29 mouse cellular contexts compared by ENCODE assay signal in the genomic region with DNA sequence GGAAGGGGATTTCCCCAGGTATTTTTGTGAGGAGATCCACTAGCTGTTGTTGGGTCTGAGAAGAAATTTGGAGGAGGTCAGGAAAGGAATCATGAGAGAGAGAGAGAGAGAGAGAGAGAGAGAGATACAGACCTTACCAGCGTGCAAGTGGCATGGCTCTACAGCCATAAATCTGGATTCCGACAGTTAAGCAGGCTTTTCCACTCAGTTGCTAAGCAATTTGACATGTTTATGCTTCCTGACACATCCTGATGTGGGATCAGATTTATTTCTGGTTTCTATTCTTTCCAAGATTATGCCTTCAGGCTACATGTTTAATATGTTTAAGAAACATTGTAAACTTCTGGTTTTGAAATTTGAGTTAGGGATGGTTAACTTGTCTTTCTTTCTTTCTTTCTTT. TPM values are rescaled to one million over a fixed set of nuclear protein-coding genes. Genes with fewer than 3 reads are reported as not detected.
DNase-seq lines count a peak whose midpoint lies in the region; ATAC-seq lines count a peak whose summit lies in the region.
"Had no signal": no experiment of that assay in that cellular context is flagged by ENCODE, and none has a peak within 500 bp of the region (broad histone marks: within the 10 kb centered on the region; RNA-seq: fewer than 3 reads in every experiment).

No protein-coding gene starts in this region.

- H3K27ac ChIP-seq in embryonic facial prominence, embryonic 11.5 days (replicated peaks; ENCODE audit: low read depth, low read length): no peak overlapping the region
- H3K27ac ChIP-seq in embryonic facial prominence, embryonic 10.5 days (replicated peaks): no peak overlapping the region
- H3K27ac ChIP-seq in limb, embryonic 10.5 days: no peak overlapping the region; the same call in 1 of the 2 replicates
- no peak overlapping the region for H3K27ac ChIP-seq in heart, embryonic 12.5 days (ENCODE audit: poor library complexity, severe bottlenecking)
- H3K27ac ChIP-seq: embryonic facial prominence, embryonic 12.5 days; forebrain, embryonic 13.5 days; gastrocnemius, adult 2 months; heart, embryonic 15.5 days; hindbrain, embryonic 15.5 days; neural tube, embryonic 13.5 days had no signal

- no peak overlapping the region for H3K4me2 ChIP-seq in embryonic facial prominence, embryonic 11.5 days (ENCODE audit: low read depth, low read length)
- H3K4me2 ChIP-seq in heart, embryonic 12.5 days: no peak overlapping the region
- H3K4me2 ChIP-seq: embryonic facial prominence, embryonic 12.5 days; forebrain, embryonic 13.5 days; heart, embryonic 15.5 days; hindbrain, embryonic 15.5 days; liver, embryonic 11.5 days; neural tube, embryonic 13.5 days had no signal

- H3K9me3 ChIP-seq in embryonic facial prominence, embryonic 11.5 days (replicated peaks; ENCODE audit: control insufficient read depth, low read length): no peaks in the 10 kb centered on the region
- no peaks in the 10 kb centered on the region for H3K9me3 ChIP-seq in embryonic facial prominence, embryonic 10.5 days
- H3K9me3 ChIP-seq in limb, embryonic 10.5 days (replicated peaks): no peaks in the 10 kb centered on the region
- H3K9me3 ChIP-seq in heart, embryonic 12.5 days (replicated peaks): no peaks in the 10 kb centered on the region
- H3K9me3 ChIP-seq: embryonic facial prominence, embryonic 12.5 days; forebrain, embryonic 13.5 days; heart, embryonic 15.5 days; hindbrain, embryonic 15.5 days; neural tube, embryonic 13.5 days had no signal

- intact Hi-C loops in left cerebral cortex, postnatal 14 days (cut with DNase I): no loop called here

- WGBS in embryonic facial prominence, embryonic 11.5 days: 52% methylated on average over 2 of the region's 2 CpGs
- 67% methylated on average over 2 of the region's 2 CpGs for WGBS in embryonic facial prominence, embryonic 10.5 days
- WGBS in limb, embryonic 10.5 days: 11% methylated on average over 2 of the region's 2 CpGs
- 44% methylated on average over 2 of the region's 2 CpGs for WGBS in heart, embryonic 12.5 days

- ATAC-seq in embryonic facial prominence, embryonic 11.5 days (replicated peaks; ENCODE audit: insufficient number of reproducible peaks, low FRiP score, low TSS enrichment, low read depth): no peak
- no peak for ATAC-seq in heart, embryonic 12.5 days (ENCODE audit: insufficient number of reproducible peaks, low FRiP score)
- ATAC-seq: CD4-positive, CD25-positive, alpha-beta regulatory T cell, adult 4 months; forebrain, embryonic 13.5 days; intestine, embryonic 16.5 days; midbrain, embryonic 16.5 days; Patski had no signal

- peak; percentile 50 for DNase-seq in embryonic facial prominence, embryonic 11.5 days (ENCODE audit: low spot score)
- no peak for DNase-seq in embryonic facial prominence, embryonic 10.5 days (ENCODE audit: low spot score)
- peak; percentile 87 for DNase-seq in 3T3-L1 (ENCODE audit: low read depth, low spot score)
- DNase-seq in embryo, embryonic 11 days: peak; percentile 59
- peak; percentile 41 for DNase-seq in limb, embryonic 10.5 days (ENCODE audit: low spot score)
- DNase-seq in left cerebral cortex, postnatal 14 days (ENCODE audit: low spot score in 2 of 2): no peak
- DNase-seq: adrenal gland, adult 2 months; cerebellum, adult 11-12 months; cerebellum, postnatal 10 days; gastrocnemius, adult 2 months; heart, postnatal 36 days; kidney, postnatal 10 days; lung, adult 18-20 months; lung, postnatal 4 days; retina, postnatal 1 day; thymus, postnatal 36 days had no signal

- H3K4me3 ChIP-seq in embryonic facial prominence, embryonic 11.5 days (ENCODE audit: low read depth, low read length): no peak overlapping the region
- no peak overlapping the region for H3K4me3 ChIP-seq in embryonic facial prominence, embryonic 10.5 days
- H3K4me3 ChIP-seq in limb, embryonic 10.5 days: no peak overlapping the region
- no peak overlapping the region for H3K4me3 ChIP-seq in heart, embryonic 12.5 days
- H3K4me3 ChIP-seq: embryonic facial prominence, embryonic 12.5 days; forebrain, embryonic 13.5 days; gastrocnemius, adult 2 months; heart, embryonic 15.5 days; hindbrain, embryonic 15.5 days; myocyte; neural tube, embryonic 13.5 days had no signal

- H3K27me3 ChIP-seq in embryonic facial prominence, embryonic 11.5 days (ENCODE audit: control insufficient read depth, insufficient read depth, low read length): no peaks in the 10 kb centered on the region
- H3K27me3 ChIP-seq in embryonic facial prominence, embryonic 10.5 days (replicated peaks; ENCODE audit: low read depth, poor library complexity, severe bottlenecking): peaks cover 4% of the 10 kb centered on the region; the same call in 1 of the 2 replicates
- H3K27me3 ChIP-seq in limb, embryonic 10.5 days (ENCODE audit: low read depth, poor library complexity, severe bottlenecking): no peaks in the 10 kb centered on the region
- 0 out of 2 replicates have a peak, but pooled peaks cover 6% of the 10 kb centered on the region for H3K27me3 ChIP-seq in heart, embryonic 12.5 days (replicated peaks)
- H3K27me3 ChIP-seq: embryonic facial prominence, embryonic 12.5 days; forebrain, embryonic 13.5 days; heart, embryonic 15.5 days; hindbrain, embryonic 15.5 days; neural tube, embryonic 13.5 days; Patski had no signal

- H3K9ac ChIP-seq in embryonic facial prominence, embryonic 11.5 days (replicated peaks; ENCODE audit: low read length): no peak overlapping the region
- no peak overlapping the region for H3K9ac ChIP-seq in heart, embryonic 12.5 days
- H3K9ac ChIP-seq: embryonic facial prominence, embryonic 12.5 days; forebrain, embryonic 13.5 days; heart, embryonic 15.5 days; hindbrain, embryonic 15.5 days; neural tube, embryonic 13.5 days had no signal

- H3K36me3 ChIP-seq in embryonic facial prominence, embryonic 11.5 days (replicated peaks; ENCODE audit: control insufficient read depth, insufficient read depth, low read depth, low read length): no peaks in the 10 kb centered on the region
- no peaks in the 10 kb centered on the region for H3K36me3 ChIP-seq in embryonic facial prominence, embryonic 10.5 days (replicated peaks)
- H3K36me3 ChIP-seq in limb, embryonic 10.5 days: no peaks in the 10 kb centered on the region
- no peaks in the 10 kb centered on the region for H3K36me3 ChIP-seq in heart, embryonic 12.5 days
- H3K36me3 ChIP-seq: embryonic facial prominence, embryonic 12.5 days; heart, embryonic 15.5 days; hindbrain, embryonic 15.5 days; neural tube, embryonic 13.5 days had no signal

- H3K4me1 ChIP-seq in embryonic facial prominence, embryonic 11.5 days (ENCODE audit: control insufficient read depth, insufficient read depth, low read length): 0 out of 2 replicates have a peak, but pooled peaks cover under 1% of the 10 kb centered on the region
- peaks cover 41% of the 10 kb centered on the region for H3K4me1 ChIP-seq in embryonic facial prominence, embryonic 10.5 days
- peaks cover 37% of the 10 kb centered on the region for H3K4me1 ChIP-seq in limb, embryonic 10.5 days
- H3K4me1 ChIP-seq in heart, embryonic 12.5 days (replicated peaks): peaks cover 21% of the 10 kb centered on the region

RNA-seq across cellular contexts. Expression of a gene that starts 17.4 kb away (rescaled TPM):
- 161 and 177 TPM in 2 replicates for polyA plus RNA-seq in embryonic facial prominence, embryonic 11.5 days (2014; fragmentation: Nextera tagmentation; extraction: Ambion mirVana)
- polyA plus RNA-seq in embryonic facial prominence, embryonic 10.5 days (2016; fragmentation: Nextera tagmentation; extraction: Ambion mirVana): 271 and 282 TPM in 2 replicates
- 72.8 and 186 TPM in 2 replicates for polyA plus RNA-seq in limb, embryonic 10.5 days (2016; fragmentation: Nextera tagmentation; extraction: Ambion mirVana)
- total RNA-seq in left cerebral cortex, postnatal 14 days (2021): under 1 TPM; 0.57 to 0.97 TPM
- 78.0 and 78.9 TPM in 2 replicates for polyA plus RNA-seq in heart, embryonic 12.5 days (2016; fragmentation: Nextera tagmentation; extraction: Ambion mirVana)
- total RNA-seq: adrenal gland, adult 2 months; megakaryocyte-erythroid progenitor cell, adult 5-6 weeks had no signal
- polyA plus RNA-seq: CD4-positive, CD25-positive, alpha-beta regulatory T cell, adult 4 months had no signal

RNA-seq across cellular contexts. Expression of a gene that starts 57.9 kb away (rescaled TPM):
- 39.1 and 40.6 TPM in 2 replicates for polyA plus RNA-seq in embryonic facial prominence, embryonic 11.5 days (2014; fragmentation: Nextera tagmentation; extraction: Ambion mirVana)
- 36.0 and 38.1 TPM in 2 replicates for polyA plus RNA-seq in embryonic facial prominence, embryonic 10.5 days (2016; fragmentation: Nextera tagmentation; extraction: Ambion mirVana)
- 29.8 and 34.9 TPM in 2 replicates for polyA plus RNA-seq in limb, embryonic 10.5 days (2016; fragmentation: Nextera tagmentation; extraction: Ambion mirVana)
- 10 to 100 TPM; 14.9 to 16.3 TPM for total RNA-seq in left cerebral cortex, postnatal 14 days (2021)
- 28.5 and 32.2 TPM in 2 replicates for polyA plus RNA-seq in heart, embryonic 12.5 days (2016; fragmentation: Nextera tagmentation; extraction: Ambion mirVana)

Comparison
In these comparisons a context has a peak if more than half of its experiments do, and no peak if none do; other contexts are left out.
1. DNase-seq: peak in embryonic facial prominence, embryonic 11.5 days (single experiment), 3T3-L1 (single experiment), embryo, embryonic 11 days (single experiment) and limb, embryonic 10.5 days (single experiment); none in embryonic facial prominence, embryonic 10.5 days (single experiment) and left cerebral cortex, postnatal 14 days (0 of 2).